Mouse (Mus musculus): ENCODE measurements around the gene Itsn1.

DNA sequence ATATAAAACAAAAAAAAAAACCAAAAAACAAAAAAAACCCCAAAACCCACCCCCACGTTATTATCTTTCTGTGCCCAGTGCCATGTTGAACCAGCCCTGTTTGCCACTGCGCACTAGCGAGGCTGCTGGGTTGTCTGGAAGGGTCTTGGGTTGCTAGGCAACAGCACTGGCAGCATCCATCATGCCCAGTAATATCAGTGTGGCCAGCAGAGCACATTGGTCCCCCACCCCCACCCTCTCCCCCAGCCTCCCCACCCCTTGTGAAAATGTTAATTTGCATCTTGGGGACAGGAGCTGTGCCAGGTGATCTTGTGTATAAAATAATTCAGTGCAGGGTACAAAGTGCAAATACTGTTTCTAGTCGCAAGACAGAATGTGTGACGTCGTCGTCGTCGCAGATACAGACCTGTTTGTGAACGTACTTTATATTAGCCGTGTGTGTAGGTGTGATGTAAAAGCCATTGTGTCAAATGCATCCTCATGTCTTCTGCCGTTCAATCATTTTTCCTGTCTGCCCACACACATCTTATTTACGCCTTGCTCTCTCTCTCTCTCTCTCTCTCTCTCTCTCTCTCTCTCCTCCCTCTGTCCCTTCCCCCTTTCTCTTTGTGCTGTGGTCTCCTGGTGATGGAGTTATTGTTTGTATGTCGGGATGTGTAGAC lies 233.9 kb downstream of the Itsn1 start:
- no peak for TF ChIP-seq POLR2A (IDR thresholded peaks at IDR 0.05; ENCODE audit: control insufficient read depth, low read depth, low read length)
- TF ChIP-seq CTCF (IDR thresholded peaks at IDR 0.05; ENCODE audit: control insufficient read depth, insufficient read depth, insufficient replicate concordance, low read depth, low read length), result no peak
